Mouse (Mus musculus) testis, adult 10 weeks (tissue): ENCODE results near the gene Olfr1508. TPM values are rescaled to one million over a fixed set of nuclear protein-coding genes. Genes with fewer than 3 reads are reported as not detected.

Source experiments
- polyA plus RNA-seq: library from polyadenylated mRNA; stranded (reverse); fragments of 350-450 nt; fragmentation: Illumina TruSeq; extraction: RNeasy Lipid Tissue Mini Kit (QIAGEN cat#74804); gene quantifications from one replicate; pipeline ENCODE4 v1.2.3, GENCODE M21; 2014; ENCODE audit warnings: low read depth, low replicate concordance

Olfr1508 gene
- not detected for polyA plus RNA-seq

DNA sequence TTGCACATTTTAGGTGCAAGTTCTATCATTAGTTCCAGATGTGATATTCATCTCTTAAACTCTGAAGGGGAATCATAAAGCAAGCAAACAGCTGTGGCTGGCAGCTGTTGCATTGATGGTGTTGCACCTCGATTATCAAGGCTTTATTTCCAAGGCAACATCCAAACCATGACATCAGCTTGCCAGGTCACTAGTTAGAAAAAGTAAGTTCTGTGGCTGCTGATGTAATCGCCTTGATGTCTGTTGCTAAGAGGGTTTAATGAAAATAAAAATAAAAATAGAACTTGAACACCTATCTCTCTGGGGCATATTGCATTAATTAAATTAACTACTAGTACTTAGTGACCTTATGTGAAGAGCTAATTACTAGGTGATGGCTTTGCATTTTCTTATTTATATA is at the start of gene Olfr1508:
Gene Olfr1508, minus strand, starts transcription at position 101 of the 400 bp plus-strand sequence.

DNA sequence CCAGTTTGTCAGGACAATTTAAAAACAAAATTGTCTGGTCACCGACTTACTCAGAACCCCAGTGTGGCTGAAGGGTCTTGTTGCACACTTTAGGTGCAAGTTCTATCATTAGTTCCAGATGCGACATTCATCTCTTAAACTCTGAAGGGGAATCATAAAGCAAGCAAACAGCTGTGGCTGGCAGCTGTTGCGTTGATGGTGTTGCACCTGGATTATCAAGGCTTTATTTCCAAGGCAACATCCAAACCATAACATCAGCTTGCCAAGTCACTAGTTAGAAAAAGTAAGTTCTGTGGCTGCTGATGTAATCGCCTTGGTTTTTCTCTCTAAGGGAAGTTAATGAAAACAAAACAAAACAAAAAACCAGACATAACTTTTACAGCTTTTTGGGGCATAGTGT is 28.2 kb upstream of the Olfr1508 start, which contains the start of gene Olfr1507:
Gene Olfr1507, minus strand, starts transcription at position 234 of the 400 bp plus-strand sequence.

DNA sequence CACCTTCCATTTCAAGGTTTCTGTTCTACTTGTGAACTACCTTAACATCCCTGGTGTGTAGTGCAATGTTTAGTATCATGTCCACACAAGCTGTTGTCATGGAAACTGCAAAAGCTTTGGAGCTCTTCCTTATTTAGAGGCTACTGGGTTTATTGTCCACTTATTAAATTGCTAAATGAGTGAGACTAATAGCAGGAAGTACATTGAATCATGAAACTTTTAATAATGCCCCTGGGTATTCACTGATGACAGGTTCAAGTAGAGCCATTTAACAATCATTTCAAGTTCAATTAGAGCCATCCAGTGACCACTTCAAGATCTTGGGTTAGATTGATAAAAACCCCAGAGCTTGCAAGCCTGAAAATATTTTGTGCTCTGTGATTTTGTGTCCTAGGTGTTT is 24.6 kb downstream of the Olfr1508 start, which contains the start of gene Olfr1509:
Gene Olfr1509, plus strand, starts transcription at position 301 of the 400 bp plus-strand sequence.

DNA sequence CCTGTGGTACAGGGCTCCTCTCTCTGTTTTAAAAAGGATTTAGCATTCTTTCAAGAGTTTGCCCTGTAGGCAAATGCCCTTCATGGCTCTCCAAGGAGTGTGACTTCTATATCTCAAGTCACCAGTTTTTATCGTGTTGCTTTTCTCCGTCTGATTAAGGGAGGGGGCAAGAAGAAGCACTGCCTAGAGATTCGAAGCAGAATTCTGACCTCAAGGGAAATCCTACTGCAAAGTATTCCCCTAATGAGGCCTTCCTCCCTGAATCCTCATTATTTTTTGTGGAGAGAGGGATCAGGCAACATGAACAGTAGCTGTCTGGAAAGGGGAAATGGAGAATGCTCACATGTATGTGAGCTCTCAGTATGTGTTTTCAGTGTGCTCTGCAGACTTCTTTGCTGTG is 53.0 kb downstream of the Olfr1508 start, which contains the start of gene Olfr1510:
Gene Olfr1510, minus strand, starts transcription at position 101 of the 400 bp plus-strand sequence.

Other genes with a start within 250 kb of the Olfr1508 start
- 86.5 TPM for gene Chd8, start 209.7 kb downstream of the Olfr1508 start, polyA plus RNA-seq
- 38.3 TPM for gene Tox4, start 188.3 kb downstream of the Olfr1508 start, polyA plus RNA-seq
- gene Rab2b, start 187.9 kb downstream of the Olfr1508 start, polyA plus RNA-seq: 31.9 TPM
- 16.2 TPM for gene Mettl3, start 162.4 kb downstream of the Olfr1508 start, polyA plus RNA-seq
- gene Sall2, start 138.7 kb downstream of the Olfr1508 start, polyA plus RNA-seq: 0.46 TPM
- gene Olfr1513, start 111.1 kb downstream of the Olfr1508 start, polyA plus RNA-seq: not detected
- not detected for gene Olfr1512, start 88.3 kb downstream of the Olfr1508 start, polyA plus RNA-seq
- gene Olfr1511, start 70.1 kb downstream of the Olfr1508 start, polyA plus RNA-seq: not detected
- not detected for gene Olfr1510, start 53.1 kb downstream of the Olfr1508 start, polyA plus RNA-seq
- gene Olfr1509, start 24.5 kb downstream of the Olfr1508 start, polyA plus RNA-seq: 2.7 TPM
- gene Olfr1507, start 28.3 kb upstream of the Olfr1508 start, polyA plus RNA-seq: not detected